Mouse (Mus musculus): ENCODE results near the gene Slc13a4. TPM values are rescaled to one million over a fixed set of nuclear protein-coding genes. Genes with fewer than 3 reads are reported as not detected.

Gene Slc13a4
- total RNA-seq (2021) = under 1 TPM; 0.11 to 0.35 TPM
- long read RNA-seq, experiment 1 = 0 reads
- long read RNA-seq, experiment 2, partial matches to known transcripts = 1 of 1 reads
- long read RNA-seq, experiment 2, other reads (novel, unspliced or antisense) = 0 of 1 reads

DNA sequence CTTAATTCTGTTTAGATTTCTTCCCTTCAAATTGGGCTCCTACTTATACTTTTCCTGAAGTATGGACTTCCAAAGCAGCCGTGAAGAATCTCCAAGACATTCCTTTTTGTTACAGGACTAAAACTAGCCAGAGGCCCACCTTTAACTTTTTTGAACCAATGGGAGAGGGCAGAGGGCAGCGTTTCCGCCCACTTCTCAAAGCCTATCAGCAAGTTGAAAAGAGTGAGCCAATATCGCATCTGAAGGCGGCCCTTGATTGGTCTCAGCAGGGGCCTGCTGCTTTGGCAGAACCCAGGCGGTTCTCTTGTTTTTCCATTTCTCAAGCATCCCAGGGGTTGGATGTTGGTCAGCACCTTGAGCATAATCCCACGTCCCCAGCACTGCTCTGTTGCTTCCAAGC, at the start of gene Slc13a4:
Gene Slc13a4, minus strand, starts transcription at position 95 of the 400 bp plus-strand sequence.
- intact Hi-C loops (cut with DNase I; ENCODE audit: low total_unique reads) = no loop called here
- no peak for DNase-seq

DNA sequence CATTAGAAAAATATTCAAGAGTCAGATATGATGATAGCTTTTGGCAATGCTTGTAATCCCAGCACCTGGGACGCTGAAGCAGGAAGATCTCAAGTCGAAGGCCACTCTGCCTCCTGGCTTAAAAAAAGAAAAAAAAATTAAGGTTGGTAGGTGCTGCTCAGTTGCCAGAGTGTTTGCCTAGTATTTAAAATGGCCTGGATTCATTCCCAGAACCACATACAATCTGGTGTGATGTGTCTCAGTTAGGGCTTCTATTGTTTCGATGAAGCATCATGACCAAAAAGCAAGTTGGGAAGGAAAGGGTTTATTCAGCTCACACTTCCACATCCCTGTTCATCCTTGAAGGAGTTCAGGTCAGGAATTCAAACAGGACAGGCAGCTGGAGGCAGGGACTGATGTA, 47.4 kb upstream of the Slc13a4 start:
- intact Hi-C loops (cut with DNase I; ENCODE audit: low total_unique reads) = no loop called here
- DNase-seq = no peak

DNA sequence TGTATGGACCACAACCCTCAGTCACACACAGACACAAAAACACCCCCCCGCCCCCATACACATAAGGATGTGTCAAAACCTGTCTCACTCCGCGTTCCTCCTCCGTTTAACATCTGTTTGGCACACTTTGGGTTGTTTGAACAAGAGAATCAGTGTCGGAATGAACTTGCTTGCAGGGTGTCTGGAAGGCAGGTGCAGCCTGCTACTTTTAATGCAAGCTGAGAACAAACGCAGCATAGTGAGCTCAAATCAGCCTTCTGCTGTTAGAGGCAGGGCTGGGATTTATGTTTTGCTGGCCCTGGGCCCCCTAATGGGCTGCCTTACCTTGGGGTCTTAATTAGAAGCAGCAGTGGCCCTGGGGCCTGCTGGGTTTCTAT, 46.7 kb upstream of the Slc13a4 start:
- no peak for DNase-seq
- intact Hi-C loops (cut with DNase I; ENCODE audit: low total_unique reads) = no loop called here

DNA sequence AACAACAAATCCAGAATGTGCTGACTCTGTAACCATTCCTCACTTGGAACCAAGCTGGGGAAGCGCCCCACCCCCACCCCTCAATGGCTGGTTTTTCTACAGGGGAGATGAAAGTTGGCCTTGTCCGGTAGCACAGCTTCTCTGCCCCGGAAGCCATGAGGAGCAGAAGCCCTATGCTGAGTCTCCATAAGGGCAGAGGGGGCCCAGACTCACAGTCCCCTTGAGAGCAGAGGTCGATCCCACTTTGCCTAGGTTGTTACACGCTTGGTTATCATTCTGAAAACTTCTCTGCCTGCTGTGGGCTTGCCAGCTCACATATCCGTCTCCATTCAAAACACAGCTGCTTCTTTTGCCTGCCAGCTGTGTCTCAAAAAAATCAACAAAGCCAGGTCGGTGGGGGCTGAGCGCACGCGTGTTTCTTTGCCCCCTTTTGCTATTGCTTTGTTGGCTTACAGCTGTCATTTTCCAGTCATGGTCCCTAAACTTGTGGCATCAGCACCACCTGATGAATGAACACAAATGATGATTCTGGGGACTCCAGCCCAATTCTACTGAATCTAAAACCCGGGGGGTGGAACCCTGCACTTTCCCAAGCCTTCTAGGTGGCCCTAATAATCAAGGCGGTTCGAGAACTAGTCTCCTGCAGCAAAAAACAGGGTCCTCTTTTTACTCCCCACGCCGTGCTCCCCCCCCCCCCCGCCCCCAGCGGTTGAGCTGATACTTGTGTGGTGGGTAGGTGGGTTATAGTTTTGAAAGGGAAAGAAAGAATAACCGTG, 46.1 kb upstream of the Slc13a4 start:
- intact Hi-C loops (cut with DNase I; ENCODE audit: low total_unique reads) = no loop called here
- DNase-seq = no peak

DNA sequence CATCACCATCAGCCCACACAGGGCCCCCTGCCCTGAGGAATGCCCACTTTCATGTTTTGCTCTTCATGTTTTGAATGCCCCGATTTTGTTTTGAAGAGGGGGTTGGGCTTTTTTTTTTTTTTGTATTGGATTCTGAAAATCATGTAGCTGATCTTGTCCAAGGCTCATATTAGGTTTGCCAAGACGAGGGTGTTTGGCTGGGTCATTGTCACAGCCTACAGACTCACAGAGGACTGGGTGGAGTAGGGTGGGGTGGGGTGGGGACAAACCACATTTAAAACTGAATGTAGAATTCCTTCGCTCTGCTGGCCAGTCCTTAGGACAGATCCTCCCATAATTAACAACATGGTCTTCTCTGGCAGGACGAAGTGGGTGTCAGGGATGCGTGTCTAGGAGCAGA, 45.5 kb upstream of the Slc13a4 start:
- DNase-seq = no peak
- intact Hi-C loops (cut with DNase I; ENCODE audit: low total_unique reads) = no loop called here

DNA sequence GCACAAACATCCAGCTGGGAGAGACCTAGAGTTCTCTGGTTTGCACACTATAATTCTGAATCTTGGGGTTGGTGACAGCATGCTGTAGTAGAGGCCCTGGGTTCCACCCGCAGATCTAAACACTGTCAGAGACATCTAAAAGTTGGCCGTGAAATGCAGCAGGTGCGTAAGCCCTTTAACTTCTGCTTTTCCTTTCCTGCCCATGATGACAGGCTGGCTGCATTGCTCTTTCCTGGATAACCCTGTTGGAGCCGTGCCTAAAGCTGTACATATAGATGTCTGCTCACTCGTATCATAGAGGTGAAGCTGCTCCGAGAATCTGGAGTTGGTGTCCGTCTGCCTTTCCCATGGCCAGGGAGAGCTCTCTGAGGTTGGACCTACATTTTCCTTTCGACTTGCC, 44.9 kb upstream of the Slc13a4 start:
- intact Hi-C loops (cut with DNase I; ENCODE audit: low total_unique reads) = no loop called here
- DNase-seq = no peak

DNA sequence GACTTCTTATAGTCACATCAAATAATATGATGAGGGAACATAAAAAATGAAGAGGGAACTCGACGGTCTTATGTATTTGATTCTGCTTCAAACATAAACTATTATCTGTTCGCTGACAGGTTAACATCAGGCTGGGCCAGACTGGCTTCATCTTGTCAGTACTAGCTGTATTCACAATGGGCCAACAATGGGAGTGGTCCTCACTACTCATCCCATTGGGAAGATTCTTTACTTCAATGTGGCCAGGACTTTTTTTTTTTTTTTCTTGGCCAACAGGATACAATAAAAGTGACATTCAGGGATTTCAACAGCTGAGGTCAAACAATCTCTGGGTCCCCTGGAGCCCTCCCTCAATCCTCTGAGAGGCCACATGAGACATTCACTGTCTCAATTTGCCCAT, 43.9 kb upstream of the Slc13a4 start:
- no peak for DNase-seq
- intact Hi-C loops (cut with DNase I; ENCODE audit: low total_unique reads) = no loop called here

DNA sequence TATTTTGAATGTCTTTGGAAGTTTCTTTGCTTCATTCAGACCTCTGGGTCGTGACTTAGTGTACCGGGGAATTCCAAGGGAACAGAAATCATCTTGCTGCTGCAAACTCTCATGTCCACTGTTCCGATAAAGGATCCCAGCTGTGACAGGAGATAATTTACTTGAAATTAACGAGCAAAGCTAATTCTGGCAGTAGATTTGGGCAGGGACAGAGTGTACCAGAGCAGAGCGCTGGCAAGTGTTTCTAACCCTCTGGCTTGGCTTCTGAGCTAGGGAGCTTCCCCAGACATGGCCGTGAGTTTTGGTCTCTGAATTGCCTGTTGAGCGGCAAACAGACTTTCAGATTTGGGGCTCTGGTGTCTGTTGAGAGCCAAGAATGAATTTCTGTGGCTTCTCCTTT, 41.9 kb upstream of the Slc13a4 start:
- intact Hi-C loops (cut with DNase I; ENCODE audit: low total_unique reads) = no loop called here
- peak; percentile 32 for DNase-seq

DNA sequence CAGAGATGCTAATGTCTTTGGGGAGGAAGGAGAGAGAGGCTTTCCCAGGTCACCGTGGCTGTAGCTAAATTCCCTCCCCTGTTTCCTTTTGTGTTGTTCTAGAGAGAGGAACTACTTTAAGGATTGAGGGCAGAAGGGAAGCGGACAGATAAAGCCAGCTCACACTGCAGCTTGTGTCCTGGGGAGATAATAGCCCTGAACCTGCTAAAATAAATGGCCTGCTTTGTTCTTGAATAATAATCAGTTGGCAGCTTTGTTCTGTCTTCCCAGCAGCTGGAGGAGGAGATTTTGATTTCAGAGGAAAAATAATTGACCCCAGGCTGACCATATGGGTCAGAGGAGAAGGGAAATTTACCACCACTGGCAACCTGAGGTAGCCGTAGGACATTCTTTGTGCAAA, 30.7 kb upstream of the Slc13a4 start:
- DNase-seq = no peak
- intact Hi-C loops (cut with DNase I; ENCODE audit: low total_unique reads) = no loop called here

DNA sequence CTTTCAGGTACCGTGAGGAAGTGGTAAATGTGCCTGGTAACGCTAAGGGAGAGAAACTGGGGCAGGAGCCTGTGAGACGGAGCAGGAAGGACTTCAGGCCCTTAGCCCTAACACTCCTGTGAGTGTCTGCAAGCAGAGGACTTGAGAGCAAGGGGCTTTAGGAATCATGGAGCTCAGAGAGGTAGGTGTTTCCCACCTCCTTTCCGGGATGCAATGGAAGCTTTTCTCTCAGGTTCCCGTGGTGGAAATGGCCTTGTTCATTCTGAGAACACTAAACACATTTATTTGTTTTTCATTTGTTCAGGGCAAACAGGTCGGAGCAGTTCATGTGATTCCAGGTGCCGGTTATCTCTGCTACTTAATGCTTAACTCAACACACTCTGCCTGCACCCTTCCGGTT, 29.9 kb upstream of the Slc13a4 start:
- intact Hi-C loops (cut with DNase I; ENCODE audit: low total_unique reads) = no loop called here
- DNase-seq = no peak

DNA sequence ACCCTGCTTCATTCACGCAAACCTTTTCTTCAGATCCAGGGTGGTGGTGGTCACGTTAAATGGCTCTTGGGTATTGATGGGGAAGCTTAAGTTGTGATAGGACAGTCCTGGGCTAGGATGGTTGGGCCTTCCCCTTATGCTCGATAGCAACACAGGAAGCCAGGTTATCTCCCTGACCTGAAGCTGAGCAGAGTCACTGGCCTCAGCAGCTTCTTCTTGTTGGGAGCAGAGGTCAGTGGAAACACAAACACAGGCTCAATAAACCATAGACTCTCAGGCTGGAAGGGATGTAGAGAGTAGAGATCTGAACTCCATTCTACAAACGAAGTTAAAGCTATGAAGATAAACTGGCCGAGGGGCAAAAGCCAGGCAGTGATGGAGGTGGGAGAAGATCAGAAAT, 27.5 kb upstream of the Slc13a4 start:
- intact Hi-C loops (cut with DNase I; ENCODE audit: low total_unique reads) = no loop called here
- DNase-seq = no peak

DNA sequence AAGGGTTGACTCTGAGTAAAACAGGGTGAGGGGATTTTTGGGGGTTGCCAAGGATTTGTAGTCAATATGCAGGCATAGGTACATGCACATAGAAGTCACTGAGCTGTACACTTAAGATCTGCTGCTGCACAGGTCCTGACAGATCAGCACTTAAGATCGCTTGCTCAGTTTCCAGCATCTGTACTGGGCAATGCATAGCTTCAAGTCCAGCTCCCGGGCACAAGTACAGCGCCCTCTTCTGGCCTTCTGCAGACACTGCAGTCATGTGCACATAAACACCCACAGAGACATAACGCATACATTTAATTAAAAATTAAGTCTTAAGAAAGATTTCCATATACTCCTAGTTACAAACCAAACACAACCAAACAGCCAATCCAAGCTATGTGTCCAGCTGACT, 26.3 kb upstream of the Slc13a4 start:
- DNase-seq = no peak
- intact Hi-C loops (cut with DNase I; ENCODE audit: low total_unique reads) = no loop called here

DNA sequence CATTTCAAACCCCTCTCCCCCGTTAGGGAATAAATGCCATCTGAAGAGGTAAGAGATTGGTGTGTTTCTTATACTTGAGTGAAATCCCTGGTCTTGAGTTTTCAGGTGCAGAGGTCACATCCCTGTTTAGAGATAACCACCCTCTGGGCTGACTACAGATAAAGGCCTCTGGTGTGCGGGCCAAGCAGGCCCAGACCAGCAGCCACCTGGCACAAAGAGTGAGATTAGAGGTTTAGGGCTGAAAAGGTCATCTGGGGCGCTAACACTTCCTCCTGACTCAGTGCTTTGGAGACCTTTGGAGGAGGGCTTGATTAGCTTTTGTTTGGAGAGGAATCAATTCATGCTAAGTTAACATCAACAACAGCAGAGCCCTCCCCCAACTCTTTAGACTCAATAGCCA, 25.7 kb upstream of the Slc13a4 start:
- intact Hi-C loops (cut with DNase I; ENCODE audit: low total_unique reads) = no loop called here
- no peak for DNase-seq

DNA sequence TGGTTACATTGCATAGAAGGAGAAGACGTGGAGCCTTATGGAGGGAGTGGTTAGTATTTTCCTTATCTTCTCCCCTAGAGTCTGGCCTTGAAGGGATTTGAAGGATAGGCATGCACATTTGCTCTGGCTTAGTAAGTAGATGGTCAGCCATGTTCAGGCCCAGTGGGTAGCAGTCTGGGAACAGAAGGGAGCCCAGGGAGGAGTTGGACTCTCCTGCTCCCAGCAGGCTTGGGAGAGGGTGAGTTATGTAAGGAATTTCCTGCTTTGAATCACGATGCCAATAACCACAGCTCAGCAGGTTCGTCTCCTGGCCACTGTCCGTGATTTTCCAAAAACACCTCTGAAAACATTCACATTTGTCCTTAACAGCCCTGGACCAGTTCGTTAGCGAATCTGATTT, 22.9 kb upstream of the Slc13a4 start:
- intact Hi-C loops (cut with DNase I; ENCODE audit: low total_unique reads) = no loop called here
- no peak for DNase-seq

DNA sequence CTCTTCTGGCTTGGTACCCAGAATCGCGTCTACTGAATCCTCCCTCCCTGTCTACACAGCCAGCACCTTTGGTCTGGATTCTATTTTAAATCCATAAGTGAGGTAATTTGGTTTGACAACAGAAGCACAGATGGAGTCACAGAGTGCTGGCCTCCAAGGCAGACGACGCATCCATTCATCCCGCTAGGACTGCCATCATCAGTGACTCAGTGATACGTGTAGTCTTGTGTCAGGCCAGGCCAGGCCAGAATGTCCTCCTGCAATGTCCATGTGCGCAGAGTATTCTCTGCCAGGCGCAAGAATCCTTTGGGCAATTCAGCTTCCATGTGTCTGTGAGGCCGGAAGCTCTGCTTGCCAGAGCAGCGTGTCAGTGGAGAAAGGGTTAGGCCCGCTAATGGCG, 22.0 kb upstream of the Slc13a4 start:
- no peak for DNase-seq
- intact Hi-C loops (cut with DNase I; ENCODE audit: low total_unique reads) = no loop called here

DNA sequence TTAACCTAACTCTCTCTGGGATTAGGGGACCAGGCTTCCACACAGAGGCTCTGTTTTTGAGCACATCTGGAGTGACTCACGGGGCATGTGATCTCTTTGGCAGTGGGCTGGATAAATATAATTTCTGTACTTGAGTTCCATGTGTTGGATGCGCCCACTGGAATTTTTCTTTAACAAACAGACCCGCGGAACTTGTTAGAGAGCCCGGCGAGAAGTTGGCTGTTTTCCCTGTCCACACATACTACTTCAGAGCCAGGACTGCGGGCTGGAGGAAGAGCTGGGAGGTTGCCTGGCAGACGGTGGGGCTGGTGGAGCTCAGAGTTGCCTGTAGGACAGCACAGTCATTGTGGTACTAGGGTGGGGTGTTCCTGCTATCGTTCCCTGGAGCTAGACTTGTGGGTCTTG, 18.2 kb upstream of the Slc13a4 start, which contains the start of gene Fam180a:
Gene Fam180a, minus strand, starts transcription at position 31 of the 405 bp plus-strand sequence.
- peak; percentile 72 for DNase-seq
- intact Hi-C loops (cut with DNase I; ENCODE audit: low total_unique reads) = no loop called here

DNA sequence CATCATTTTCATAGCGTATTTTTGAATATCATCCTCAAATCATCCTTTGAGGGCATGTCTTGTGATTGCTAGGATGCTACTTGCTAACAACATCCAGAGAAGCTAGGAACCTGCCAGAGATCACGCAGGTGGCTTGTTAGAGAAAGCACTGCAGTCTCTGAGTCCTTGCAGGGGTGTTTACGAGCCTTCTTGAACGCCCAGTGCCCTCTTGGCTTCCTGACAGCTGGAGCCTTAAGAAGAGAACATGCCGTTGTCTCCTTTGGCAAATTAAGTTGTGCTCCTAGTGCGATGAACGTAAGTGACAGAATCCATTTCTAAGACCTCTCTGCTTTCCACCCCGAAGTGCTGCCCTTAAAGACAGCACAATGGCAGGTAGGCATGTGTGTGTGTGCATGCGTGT, 16.4 kb upstream of the Slc13a4 start:
- intact Hi-C loops (cut with DNase I; ENCODE audit: low total_unique reads) = no loop called here
- DNase-seq = no peak

DNA sequence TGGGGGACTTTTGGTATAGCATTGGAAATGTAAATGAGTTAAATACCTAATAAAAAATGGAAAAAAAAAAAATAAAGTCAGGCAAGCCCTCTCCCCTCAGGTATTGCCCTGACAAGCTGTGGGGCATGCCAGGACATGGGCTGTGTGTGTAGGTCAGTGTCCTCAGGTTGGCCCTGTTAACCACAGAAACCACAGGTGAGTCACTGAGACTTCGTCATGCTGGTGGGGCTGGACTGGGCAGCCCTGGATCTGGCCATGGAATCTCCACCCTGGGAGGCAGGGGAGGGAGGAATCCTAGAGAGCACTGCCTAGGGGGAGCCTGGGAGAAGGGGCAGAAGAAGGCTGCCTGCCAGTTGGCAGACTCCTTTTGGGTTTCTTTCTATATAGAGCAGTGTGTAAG, 15.1 kb upstream of the Slc13a4 start:
- intact Hi-C loops (cut with DNase I; ENCODE audit: low total_unique reads) = no loop called here
- no peak for DNase-seq

DNA sequence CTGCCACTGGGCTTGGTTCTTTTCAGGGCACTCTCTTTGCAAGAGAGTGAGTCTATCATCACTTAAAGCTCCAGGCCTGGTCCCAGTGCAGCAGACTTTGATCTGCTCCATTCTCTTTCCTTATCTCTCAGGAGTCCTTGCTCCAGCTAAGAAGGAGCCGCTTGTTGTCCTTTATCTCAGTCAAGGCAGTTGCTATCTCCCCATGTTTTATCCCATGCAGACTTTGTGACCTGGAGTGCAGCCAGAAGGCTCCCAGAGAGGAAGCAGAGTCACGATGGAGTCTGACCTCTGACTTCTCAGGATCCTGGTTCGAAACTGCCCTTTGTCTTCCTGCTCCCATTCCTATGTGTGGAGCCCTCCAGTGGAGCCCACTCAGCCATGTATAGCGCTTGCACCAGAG, 13.2 kb upstream of the Slc13a4 start:
- no peak for DNase-seq
- intact Hi-C loops (cut with DNase I; ENCODE audit: low total_unique reads) = no loop called here

DNA sequence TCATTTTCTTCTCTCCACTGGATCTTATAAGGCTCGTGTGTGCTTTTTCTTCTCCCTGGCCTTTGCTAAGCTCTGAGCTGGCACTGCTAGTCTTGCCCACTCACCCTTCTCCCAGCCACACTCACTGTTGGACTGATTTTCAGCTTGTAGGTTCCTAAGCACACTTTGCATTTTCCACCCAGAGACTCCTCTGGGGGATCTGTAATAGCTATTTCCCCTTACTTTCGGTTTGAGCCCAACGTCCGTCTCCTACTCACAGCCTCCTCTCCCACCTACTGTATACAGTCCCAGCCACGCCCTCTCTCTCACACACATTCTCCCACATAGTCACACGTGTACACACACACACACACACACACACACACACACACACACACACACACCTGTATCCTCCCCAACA, 11.9 kb upstream of the Slc13a4 start:
- DNase-seq = no peak
- intact Hi-C loops (cut with DNase I; ENCODE audit: low total_unique reads) = no loop called here

DNA sequence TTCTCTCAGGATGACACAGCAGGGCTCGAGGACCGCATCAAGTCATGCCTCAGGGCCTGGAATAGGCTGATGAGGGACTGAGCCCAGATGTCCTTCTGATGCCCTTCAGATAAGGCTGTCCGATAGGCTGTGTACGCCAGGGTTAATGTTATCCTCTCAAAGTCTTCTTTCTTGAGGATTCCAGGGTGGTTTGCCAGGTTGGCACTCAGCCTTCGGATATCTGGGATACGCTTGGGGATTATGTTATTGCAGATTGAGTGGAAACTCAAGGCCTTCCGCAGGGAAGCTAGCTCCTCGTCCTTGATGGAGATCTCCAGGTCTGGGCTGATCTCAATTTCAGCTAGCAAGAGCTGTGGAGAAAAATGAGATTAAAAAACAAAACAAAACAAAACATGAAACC, 5.6 kb upstream of the Slc13a4 start:
- intact Hi-C loops (cut with DNase I; ENCODE audit: low total_unique reads) = no loop called here
- no peak for DNase-seq

DNA sequence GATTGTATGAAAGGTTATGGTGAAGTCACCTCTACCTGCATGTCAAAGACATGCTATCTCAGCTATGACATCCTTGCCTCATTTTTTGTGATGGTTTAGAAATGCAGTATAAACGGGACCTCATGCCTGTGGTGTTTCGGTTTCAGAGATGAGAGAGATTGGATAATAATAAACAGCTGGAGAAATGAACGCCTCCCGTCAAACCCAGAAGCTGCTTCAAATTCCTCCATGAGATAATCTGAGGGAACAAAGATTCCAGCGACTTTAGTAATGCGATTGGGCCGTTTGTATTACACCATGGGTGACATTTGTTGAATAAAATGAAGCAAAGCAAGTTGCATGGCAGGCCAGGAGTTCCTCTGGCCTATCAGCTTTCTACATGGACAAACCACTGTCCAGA, 1.5 kb upstream of the Slc13a4 start:
- DNase-seq = no peak
- intact Hi-C loops (cut with DNase I; ENCODE audit: low total_unique reads) = no loop called here

Measured in gastrocnemius, postnatal 14 days (tissue).